Mouse (Mus musculus): ENCODE measurements at regions not wholly inside any gene's neighbourhood (a gene's known extent, or its start where the extent isn't known, plus 50 kb on each side); places are given as distances from the start of the nearest gene placed in this dataset.
"Not testable (repeated sequence)": the region's sequence is repeated elsewhere in the genome, so short reads cannot be mapped to it uniquely, and the experiment has no call there.

DNA sequence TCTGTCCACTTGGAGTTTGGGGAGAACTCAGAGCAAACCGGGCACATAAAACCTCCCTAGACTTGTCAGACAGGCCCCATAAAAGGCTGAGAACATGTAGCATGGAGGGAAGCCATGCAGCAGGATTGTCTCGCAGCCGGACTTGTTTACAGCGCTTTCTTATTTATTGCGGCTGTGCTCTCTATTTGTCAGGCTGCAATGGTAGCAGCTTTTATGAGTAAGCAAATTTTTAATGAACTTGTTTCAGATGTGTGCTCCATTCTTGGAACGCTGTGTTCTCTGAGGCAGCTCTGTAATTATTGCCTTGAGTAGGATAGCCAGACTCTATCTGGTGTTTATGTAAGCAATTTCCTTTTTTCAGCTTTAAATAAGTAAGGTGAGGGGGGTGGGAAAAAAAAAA, 169.2 kb upstream of the Camk1g start:
- DNase-seq: no peak

DNA sequence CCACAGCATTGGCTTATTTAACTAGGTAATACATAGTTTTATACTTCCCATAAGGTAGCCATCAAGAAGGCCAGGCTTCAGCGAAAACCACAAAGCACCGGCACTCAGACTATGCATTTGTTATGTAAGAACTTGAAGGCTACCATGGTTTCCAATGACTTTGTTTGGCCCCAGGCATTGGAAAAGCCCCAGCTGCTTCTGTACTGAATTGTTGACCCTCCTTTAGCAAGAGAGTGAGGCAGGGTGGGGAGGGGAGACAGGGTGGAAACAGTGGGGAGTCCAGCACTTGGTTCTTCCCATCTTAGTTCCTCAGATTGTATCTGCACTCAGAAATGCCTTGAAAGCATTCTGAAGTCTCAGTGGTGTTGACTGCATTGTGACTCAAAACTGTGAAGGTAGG, 168.3 kb upstream of the Camk1g start:
- no peak for DNase-seq

DNA sequence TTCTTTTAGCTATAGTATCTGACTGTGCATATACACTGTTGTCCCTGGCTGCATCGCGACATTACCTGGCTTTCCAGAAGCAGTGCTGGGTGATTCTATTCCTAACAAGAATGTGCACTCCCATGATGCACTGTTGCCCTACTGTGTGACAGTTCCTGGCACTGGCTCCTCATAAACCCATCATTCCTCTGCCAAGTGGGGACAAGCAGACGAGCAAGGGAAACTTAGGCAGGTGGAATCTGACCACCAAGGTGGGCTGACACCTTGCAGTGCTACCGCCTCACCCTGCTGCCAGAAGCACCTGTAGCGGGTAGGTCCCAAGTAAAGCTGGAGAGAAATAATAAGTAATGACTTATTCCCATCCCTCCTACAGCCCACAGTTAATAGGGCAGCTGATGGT, 167.5 kb upstream of the Camk1g start:
- DNase-seq: no peak

- DNase-seq: no peak
Observed at GRCm38 (mm10) chr1:193536552-193536951, 166.5 kb upstream of the Camk1g start.

DNA sequence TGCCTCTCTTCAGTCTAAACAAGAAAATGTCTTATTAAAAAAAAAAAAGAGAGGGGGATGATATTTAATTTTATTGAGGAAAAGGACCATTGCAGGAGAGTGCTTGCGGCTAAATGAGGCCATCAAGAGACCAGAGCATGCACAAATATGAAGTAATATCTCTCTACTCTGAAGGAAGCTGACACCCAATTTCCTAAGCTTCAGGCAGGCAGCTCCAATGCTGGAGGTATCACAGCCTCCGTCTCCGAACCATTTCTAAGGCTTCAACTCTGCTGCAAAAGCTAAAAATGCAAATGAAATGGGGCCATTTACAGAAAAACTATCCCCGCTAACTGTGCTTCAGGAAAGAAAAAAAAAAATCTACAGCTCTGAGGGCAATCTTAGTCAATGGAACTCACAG, 164.4 kb upstream of the Camk1g start:
- no peak for DNase-seq

- no peak for DNase-seq
Observed at GRCm38 (mm10) chr1:193526501-193526900, 156.4 kb upstream of the Camk1g start.

- no peak for DNase-seq
Observed at GRCm38 (mm10) chr1:193522007-193522406, 151.9 kb upstream of the Camk1g start.

DNA sequence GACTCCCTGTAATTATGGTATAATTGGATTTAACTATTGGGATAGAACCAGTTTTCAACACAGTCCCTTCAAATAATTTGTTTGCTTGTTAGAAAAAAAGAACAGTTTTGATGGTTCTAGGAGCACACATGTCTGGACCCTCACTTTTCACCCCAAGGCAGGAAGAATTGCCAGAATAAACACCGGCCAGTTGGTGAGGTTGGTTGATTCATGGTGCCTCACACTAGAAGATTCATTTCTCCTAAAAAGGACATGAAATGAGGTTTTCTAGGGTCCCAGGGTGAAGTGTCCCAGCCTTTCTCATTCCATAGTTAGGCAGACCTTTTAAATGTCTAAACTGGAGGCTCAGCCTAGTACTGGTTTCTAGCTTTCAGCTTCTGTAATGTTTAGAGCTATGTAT, 148.7 kb upstream of the Camk1g start:
- DNase-seq: no peak

- no peak for DNase-seq
Observed at GRCm38 (mm10) chr1:193517968-193518367, 147.9 kb upstream of the Camk1g start.

DNA sequence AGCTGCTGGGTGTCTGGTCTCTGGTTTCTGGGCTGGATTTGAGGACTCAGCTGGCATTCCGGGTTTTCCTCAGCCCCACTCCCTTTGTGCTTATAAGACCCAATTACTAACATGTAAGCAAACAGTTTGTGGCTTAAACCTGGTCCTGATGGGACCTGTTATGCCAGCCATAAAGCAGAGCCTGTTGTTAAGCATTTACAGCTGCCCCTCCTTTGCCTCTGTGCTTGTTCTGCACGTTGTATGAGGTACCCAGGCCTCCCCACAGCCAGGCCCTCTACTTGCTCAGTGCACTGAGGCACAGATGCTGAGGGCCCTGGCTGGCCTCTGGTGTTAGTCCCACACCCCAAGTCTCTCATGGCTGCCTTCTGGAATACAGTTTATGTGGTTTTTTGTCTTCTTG, 147.2 kb upstream of the Camk1g start:
- DNase-seq: no peak

DNA sequence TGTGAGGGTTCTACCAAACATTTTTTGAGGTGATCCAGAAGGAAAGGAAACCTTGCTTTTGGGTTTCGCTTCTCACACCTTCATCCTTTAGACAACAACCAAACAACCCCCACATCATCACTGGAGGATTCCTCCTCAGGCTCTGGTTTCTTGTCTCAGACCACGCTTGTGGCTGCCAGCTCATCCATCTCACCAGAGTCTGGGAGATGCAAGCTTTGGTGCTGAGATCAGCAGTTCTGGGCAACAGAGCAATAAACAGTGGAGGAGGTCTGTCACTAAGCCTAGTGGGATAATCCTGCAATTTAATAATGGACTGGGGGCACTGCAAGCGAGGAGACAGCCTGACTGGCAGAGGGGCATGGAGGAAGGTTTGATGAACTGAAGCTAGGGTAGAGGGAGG, 146.3 kb upstream of the Camk1g start:
- DNase-seq: no peak

DNA sequence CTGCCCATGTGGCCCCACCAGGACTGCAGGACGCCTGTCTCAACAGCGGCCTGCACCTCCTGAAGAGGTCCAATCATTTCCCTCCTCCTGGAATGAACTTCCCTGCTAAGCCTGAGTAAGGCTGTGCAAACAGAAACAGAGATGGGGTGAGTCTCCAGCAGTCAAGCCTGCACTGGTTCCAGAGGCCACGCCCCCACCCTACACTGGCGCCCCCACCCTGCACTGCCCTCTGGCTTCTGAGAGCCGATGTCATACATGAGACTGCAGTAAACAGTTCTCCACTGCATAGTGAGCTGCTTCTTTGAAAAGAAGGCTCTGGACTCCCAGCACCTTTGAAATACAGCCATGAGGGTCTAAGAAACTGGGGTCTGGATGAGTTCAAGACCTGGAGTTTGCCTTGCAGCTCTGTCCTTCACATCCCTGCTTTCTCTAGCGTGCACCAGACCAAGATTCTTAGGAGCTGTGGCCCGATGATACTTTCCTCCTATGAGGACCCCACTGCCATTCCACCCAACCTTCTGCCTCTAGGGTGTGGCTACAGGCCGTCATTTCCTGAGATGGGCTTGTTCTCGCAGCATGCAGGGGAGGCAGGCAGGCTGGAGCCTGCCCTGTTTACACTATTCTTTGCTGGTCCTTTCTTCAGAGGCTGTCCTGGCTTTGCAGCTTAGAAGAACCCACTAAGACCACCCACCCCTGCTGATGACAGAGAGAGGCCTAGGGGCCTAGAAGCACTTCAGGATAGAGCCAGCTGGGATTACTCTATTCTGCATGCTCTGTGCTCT, 144.0 kb upstream of the Camk1g start:
- no peak for DNase-seq

- DNase-seq: no peak
Observed at GRCm38 (mm10) chr1:193510066-193510793, 140.1 kb upstream of the Camk1g start.

DNA sequence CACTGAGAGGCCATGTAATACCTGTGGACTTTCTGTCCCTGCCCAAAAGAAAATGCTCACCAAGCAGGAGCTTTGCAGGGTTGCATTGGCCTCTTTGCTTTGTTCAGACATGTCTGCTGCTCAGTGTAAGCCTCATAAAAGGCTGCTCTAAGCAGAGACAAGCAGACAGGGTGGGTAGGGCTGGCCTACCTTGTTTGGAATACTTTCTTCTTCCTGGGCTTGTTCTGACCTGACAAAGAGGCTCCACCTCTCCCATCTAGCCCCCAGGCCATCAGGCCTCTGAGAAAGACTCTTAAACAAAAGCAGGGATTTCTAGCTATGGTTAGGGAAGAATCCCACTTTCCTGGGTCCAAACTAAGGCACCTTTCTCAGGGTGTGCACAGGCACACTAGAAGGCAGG, 138.2 kb upstream of the Camk1g start:
- DNase-seq: no peak

DNA sequence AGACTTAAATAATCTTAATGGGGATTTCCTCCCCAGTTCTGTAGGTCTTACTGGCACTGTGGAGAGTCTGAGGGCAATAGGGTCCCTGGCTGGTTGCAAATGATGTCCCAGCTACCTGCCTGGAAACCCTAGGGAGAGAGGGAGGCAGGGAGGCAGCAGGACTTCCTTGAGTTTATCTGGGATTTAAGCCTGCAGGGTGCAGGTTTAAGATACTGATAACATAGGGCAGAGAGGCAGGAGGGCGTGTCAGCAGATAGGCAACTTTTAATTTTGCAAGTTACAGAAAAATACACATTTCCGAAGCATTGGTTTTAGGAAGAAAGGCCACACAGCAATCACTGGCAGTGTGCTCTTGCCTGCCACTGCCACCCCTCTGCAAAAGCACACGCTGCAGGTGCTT, 136.9 kb upstream of the Camk1g start:
- DNase-seq: no peak

DNA sequence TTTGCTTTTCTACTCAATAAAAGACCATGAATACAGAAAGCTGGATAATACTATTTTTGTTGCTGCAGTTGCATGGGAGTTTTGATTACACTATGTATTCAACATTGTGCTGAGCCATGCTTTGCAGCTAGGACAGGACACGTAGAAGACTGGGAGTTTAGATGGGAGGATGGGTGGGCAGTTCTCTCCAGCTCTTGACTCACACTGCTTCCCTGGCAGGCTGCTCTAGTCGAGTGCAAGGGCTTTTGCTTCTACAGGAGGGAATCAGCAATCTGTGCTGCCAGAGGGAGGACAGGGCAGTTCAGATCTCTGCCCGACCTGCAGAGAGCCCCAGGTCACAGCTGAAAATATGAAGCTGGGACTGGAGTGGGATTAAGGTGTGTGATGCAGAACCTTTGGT, 135.3 kb upstream of the Camk1g start:
- DNase-seq: no peak

DNA sequence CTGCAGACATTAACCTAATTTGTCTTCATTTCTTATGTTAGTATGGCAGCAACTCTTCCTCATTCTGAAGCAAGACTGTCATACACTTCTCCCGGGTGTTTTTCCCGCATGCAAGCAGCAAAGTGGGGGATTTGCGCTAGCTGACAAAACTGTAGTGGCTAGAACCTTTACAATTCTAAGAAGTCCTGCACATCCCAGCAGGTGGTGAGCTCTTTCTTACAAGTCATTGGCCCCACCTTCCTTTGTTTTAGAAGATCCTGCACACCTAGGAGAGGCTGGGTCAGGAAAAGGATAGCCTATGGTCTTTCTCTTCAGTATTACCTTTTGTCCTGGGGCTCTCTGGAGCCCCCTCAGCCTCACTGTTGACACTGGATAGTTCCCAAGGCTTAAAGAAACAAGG, 134.5 kb upstream of the Camk1g start:
- DNase-seq: no peak

- DNase-seq: peak; percentile 32
Observed at GRCm38 (mm10) chr1:193503624-193504325, 133.7 kb upstream of the Camk1g start.

DNA sequence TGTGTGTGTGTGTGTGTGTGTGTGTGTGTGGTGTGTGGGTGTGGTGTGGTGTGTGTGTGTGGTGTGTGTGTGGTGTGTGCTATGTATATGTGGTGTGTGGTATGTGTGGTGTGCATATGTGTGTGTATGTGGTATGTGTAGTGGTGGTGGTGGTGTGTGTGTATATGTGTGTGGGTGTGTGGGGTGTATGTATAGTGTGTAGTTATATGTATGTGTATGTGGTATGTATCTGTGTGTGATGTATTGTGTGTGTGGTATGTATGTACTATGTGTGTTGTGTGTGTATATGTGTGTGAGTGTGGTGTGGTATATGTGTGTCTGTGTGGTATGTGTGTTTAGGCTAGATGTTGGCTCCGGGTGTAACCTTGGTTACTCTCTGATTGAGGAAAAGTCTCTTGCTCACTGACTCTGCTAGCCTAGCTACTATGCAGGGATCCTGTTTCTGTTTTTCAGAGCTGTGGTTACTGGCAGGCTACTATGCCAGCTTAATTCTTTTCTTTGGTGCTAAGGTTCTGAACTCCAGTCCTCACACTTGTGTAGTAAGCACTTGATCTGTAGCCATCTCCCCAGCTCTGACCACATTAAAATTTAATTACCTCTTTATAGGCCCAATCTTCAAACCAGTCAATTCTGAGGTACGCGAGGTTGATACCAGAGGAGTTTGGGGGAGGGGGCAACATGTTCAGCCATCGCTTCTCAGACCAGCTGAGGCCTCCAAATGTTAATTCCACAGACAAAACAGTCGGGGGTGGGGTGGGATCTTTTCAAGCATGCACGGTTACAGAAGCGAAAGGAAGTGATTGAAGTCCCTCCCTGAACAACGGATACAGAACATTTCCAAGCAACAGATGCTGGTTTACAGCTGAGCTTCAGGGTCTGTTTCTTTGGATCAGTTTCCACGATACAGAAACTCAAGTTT, 126.4 kb upstream of the Camk1g start:
- DNase-seq: no peak

- DNase-seq: no peak
Observed at GRCm38 (mm10) chr1:193488039-193488438, 117.9 kb upstream of the Camk1g start.

DNA sequence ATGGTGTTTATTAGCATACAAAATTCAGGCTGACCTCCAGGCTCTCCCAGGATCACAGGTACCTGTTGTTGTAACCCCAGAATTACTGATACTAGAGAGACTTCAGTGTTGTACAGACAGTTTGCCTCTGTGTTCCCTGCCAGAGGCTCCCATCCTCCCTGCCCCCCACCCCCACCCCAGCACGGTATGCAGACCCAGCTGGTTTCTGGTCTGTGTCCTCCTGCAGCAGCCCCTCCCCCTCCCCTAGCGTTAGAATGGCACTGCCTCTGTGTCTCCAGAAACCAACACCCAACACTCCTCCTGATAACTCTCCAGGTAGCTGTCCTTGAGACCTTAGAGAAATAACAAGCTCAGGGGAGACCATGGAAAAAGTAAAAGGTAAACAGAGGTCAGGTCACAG, 116.6 kb upstream of the Camk1g start:
- not testable (repeated sequence) for DNase-seq

GRCm38 (mm10) chr1:193484977-193485376, 114.9 kb upstream of the Camk1g start:
- no peak for DNase-seq
